Mouse (Mus musculus) right cerebral cortex, postnatal 25 days (tissue): Measurements from ENCODE around the gene Sytl2.
A peak's percentile ranks its signal among the peaks of the same experiment; 100 is the strongest.

Experiments used
- DNase-seq: peaks from one replicate; pipeline ENCODE4 v3.0.0; 2022

Sytl2 gene

DNA sequence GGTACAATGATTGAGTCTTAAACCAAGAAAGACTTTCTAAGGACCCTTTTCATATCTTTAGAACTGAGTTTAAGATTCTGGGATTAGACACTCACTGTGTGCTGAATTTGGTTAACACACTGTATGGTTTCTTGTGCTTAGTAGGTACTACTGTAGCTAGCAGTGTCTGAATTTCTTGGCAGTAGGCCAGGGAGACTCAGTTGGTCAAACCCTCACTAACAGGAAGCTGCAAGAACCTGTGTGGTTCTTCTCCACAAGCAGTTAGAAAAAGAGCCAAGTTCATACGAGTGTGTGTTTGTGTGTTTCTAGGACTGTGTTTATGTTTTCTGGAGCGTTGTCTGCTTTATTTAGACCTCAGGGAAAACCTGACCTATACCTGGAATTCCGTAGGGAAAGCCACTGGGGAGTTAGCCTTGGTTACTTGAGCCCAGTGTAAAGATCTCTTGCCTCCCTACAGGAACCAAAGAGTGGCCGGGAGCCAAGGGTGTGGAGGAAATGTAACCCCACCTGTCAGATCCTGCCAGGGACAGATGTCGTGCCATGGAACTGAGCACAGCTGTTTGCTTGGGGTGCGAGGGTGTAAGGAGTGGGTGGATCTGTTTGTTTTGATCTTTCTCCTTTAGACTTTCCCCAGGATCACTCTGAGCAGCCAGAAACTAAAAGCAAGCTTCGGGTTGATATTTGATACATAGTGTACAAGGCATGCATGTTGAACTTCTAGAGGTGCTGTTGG, 10.3 kb downstream of the Sytl2 start:
- DNase-seq, result no peak

DNA sequence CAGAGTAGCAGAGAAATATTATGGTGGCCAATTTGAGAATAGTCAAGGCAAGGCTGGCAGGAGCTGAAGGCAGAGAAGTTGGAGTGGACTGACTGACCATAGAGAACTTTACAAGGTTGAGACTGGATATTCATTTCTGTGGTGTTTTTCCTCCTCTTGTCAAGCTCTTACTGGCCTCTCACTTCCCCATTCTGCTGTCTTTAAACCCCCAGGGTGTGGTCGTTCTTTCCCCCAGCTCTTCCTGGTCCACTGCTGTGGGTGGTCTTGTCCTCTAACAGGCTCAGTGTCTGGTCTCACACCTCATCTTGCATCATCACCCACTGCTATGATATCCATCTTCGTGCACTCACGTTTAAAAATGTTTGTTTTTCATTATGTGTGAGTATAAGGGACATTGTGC, 11.4 kb downstream of the Sytl2 start:
- DNase-seq, result no peak

DNA sequence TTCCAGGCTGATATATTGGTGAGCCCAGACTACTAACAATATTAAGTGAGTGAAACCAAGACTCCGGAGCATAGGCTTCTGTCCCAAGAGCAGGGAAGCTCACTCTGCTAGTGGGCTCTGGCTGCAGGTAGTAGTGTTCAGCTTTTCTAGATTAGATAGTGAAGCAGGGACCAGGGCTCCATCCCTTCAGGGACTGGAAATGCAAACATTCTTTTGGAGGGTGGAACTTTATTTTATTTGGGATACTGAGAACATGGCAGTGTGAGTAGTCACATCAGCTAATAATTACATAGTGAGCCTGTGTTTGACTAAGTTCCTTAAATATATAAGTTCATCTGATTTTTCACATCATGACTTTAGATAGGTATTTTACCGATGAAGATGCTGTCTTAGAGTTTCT, 14.8 kb downstream of the Sytl2 start:
- DNase-seq, result no peak

DNA sequence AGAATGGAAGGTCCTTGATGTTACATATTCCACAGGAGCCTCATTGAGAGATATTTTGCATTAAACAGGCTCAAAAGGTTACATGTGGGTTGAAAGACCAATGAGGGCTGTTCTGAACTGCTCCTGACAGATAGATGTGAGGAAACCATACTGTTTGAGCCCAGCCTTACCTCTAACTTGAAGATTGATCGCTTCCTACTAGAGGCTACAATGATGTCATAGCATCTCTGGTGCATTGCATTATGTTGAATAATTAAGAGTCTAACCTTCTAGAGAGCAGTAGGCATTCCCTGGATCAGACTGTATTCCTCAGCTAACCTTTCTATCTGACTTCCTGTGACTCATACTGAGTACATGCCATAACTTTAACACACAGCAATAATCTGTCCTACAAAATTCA, 17.4 kb downstream of the Sytl2 start:
- DNase-seq, result no peak

DNA sequence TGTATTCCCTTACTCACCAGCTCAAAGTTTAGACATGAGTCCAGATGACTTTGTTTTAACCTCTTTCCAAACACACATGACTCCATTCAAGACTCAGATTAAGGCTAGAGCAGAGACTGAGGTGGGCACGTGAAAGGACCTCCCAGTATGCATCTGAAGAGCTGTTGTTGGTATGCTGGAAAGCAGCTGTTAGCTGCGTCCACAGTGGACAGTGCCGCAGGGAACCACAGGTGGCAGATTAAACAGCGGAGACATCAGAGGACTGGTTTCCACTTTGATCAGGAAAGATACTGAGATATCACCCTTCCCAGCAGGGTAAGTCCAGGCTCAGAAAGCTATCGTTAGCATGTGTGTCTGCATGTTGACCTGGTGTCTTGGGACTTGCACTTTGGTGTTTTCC, 18.1 kb downstream of the Sytl2 start:
- no peak for DNase-seq

DNA sequence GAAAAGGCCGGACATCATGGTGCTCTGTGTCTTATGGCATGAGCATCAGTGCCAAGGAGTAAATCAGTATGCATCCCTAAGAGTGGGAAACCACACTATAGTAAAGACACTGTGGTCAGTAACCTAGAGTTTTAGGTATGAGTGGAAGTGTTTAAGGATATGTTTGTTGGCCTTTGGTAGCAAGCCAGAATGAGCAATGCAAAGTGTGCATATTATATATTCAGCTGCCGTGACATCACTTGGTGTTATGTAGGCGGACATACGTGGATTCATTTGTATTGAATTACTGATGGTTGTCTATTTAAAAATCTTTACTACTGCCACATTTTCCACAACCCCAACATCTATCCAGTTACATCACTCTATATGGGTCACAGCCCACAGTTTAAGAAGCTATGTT, 23.1 kb downstream of the Sytl2 start:
- no peak for DNase-seq

DNA sequence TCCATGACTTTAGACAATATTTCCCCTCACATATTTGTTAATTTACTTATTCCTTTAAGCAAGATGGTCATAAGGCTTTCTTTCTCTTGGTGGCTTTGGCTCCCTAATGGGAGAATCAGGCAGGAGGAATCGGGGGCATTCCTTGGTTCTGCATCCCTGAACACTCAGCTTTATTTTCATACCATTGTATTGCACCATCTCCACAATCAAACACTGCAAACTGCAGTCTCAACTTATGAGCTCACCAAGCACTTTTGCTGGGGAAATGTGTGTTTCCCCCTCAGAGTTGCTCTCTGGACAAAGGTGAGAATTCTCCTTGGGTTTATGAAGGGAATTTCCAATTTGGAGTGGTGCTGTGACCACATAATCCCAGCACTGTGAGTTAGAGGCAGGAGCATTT, 28.1 kb downstream of the Sytl2 start:
- DNase-seq, result no peak

DNA sequence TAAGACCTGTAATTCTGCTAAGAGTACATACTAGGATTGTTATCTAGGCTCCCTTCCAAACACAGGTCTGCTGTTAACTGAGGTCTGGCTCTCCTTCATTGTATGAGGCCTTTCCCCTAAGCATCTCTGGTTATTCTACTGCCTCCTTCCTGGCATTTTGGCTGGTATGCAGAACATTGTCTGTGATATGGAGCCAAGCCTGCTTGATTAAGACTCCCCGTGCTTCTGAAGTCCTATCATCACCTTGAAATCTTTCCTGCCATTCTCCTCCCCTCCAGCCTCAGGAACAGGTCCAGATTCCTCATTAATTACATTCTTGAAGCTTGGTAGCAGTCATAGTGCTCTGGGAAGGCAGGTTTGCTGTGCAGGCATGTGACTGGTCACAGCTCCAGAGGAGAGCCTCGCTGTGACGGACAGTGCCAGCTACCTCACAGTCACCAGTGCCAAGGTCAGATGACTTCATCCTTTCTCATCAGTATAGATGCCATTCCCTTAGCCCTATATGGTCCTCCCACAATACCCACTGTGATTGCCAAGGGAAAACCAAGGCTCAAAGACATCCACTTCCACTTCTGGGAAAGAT, 30.5 kb downstream of the Sytl2 start:
- no peak for DNase-seq

DNA sequence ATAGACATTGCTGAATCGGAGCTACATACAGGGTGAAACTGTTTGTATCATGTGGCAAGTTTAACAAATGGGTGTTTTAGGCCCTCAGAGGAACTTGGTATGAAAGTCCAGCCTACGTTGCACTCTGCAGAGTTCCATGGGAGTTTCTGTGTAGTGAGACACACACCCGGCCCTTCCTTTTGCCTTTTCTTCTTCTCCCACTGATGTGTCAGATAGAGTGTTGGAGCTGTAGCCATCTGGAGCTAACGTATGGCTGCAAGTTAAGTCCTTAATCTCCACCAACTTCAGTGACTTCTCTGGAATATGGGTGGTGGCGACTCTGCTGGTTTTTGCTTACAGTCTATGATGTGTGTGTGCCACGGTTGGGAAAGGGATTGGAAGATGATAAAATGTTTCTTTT, 32.3 kb downstream of the Sytl2 start:
- DNase-seq, result no peak

DNA sequence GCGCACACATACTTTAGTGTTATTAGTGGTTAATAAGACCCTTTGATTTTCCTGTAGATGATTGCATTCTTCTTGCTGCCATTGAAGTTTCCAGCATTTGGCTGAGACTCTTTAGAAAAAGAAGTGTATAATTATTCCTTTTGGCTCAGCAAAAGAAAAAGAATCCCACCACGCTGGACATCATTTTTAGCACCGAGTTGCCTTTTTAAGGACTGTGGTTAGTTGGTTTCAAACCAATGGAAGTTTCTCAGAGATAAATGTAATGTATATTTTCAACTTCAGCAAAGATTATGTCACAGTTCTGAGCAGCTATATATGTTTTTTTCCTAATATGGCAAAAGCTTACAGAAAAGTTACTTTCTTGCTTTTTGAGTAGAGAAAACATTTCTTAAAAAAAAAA, 32.8 kb downstream of the Sytl2 start:
- no peak for DNase-seq

DNA sequence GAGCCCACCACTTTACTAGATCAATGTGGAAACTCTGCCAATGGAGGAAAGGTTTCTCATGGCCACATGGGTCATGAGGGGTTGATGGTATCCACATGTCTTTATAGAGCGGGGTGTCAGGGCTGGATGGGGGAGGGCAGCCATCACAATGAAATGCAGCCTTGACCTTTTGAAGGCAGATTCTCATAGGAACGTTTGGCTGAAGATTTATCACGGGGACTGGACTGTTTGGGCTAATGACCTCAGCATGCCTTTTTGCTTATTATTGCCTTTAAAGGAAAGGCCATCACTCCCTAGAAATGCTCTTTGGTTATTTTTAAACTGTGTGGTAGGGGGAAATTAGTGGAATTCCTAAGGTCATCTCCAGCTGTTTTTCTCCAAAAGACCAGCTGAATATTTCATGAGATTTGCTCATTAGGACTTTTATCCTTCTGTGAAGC, 33.7 kb downstream of the Sytl2 start:
- DNase-seq, result no peak

DNA sequence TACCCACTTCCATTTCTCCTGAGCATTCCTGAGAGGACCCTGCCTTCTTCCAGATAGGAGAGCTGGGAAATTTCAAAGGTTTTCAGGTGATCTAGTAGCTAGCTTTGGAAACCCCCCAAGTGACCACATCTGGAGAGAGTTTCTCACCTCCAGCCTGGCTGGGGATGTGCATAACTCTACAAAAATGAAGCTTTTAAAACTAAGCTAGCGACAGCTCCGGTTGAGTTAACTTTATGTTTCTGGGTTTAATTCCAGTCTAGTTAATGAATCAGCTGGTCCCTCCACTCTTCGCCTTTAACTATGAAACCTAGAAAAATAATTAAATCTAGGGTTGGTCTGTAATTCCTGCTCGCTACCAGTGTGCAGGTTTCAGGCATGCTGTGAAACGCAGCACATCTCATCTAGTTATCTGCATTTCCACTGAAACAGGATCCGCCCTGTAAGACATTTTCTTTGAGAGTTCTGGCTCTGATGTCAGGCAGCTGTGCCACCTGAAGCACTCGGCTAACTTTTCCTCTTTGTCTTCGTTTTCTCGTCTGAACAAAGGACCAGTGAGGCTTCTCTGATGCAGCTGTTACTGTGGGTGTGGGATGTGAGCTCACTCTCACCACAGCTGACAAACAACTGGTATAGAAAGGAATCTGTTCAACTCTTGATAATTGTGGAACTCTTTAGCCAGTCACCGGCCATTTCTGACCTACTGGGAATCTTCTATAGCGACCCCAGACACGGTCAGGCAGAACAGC, 39.3 kb downstream of the Sytl2 start:
- no peak for DNase-seq

DNA sequence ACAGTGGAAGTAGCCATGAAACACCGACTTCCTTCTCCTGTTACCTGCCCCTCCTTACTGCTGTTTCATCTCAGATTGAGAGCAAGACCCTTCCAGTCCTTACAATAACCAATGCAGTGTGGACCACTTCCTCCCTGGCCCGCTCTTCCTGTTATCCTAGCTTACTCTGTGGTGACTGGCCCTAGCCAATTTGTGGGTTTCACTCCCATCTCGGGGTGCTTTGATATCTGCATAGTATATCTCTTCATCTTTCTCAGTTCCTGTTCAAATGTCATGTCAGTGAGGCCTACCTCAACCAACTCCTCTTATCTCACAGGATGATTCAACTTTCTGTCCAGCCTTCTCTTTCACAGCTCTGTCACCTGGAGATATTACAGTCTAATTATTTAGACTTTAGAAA, 42.9 kb downstream of the Sytl2 start:
- DNase-seq, result no peak

DNA sequence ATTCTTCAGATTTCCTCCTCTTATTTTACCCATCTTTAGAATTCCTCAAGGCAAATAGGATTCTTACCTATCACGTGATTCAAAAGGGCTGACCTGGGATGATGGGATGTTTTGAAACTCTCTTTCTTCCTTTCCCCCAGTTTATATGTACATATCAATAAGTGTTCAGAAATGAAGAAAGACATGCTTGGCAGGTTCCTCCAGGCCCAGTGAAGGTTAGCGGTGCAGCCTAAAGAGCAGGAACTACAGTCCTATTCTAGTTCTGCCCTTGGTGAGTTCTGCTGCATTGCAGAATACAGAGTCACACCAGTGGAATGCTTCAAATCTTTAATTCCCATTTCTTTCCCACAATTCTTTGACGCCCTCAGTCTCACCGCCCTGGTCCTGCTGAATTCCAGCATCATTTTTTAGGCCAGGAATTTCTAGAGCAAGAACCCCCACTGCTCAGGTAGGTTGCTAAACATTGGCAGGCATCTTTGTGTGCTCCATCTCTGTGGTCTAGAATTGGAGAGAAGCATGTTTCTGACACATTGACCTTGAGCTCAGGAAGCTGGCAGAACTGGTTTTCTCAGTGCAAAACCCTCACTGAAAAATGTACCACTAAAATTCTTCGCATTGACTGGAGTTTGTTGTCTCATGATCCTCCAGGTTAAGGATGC, 45.9 kb downstream of the Sytl2 start:
- DNase-seq, result no peak

DNA sequence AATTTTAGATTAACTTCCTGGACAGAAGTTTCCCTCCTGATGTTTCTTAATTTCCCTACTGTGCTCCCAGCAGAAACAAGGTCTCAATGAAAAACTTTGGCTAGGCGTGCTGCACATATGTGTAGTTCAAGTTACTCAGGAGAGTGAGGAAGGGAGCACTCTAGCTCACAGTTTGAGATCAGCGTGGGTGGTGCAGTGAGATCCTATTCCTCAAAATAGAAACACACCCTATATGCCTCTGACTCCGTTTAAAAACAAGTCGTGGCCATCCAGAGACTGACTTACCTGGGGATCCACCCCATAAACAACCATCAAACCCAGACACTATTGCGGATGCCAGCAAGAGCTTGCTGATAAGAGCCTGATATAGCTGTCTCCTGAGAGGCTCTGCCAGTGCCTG, 47.0 kb downstream of the Sytl2 start:
- peak; percentile 53 for DNase-seq

DNA sequence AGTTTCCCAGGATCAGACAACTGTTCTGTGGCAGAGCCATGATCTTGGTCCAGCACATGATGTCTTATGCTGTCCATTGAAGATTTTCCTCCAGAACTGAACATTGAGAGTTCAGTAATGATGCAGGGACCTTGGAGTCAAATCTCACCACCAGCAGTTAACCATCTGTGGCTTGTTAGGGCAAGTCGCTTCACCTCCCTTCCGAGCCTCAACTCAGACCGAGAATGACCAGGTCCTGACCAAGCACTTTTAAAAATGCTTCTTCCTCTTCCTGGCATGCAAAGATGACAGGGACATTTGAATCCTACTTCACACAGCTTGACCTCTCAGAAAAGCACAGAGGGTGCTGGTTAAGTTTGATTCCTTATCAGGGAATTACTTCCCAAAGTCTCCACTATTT, 50.1 kb downstream of the Sytl2 start:
- no peak for DNase-seq

DNA sequence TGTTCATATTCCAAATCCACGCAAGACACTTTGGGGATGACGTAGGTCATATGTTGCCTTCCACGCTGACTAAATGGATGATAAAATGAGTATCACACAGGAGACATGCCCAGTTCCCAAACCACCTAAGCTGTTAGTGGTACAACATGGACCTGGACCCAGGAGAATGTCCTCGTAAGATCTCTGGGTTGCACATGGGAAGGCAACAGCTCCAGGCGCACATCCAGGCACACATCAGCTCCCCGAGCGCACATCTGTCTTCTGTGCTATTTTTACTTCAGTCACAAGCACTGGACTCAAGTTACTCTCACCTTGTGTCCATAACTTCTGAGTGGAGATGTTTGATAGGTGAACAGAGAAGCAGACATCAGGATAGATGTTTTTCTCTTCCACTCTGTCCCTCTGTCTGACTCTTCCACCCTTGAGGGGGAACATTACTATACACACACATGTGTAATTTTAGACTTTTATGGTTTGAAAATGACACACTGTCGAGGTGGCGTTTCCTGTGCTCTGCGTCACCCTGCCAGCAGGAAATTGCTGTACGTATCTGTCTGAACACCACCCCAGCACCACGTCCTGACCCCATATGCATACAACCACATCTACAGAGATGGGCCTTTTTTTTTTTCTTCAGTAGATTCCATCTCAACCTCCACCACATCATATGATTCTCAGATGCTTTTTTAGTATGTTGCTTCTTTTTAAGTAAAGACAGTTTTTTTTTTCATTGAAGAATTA, 51.6 kb downstream of the Sytl2 start:
- no peak for DNase-seq

DNA sequence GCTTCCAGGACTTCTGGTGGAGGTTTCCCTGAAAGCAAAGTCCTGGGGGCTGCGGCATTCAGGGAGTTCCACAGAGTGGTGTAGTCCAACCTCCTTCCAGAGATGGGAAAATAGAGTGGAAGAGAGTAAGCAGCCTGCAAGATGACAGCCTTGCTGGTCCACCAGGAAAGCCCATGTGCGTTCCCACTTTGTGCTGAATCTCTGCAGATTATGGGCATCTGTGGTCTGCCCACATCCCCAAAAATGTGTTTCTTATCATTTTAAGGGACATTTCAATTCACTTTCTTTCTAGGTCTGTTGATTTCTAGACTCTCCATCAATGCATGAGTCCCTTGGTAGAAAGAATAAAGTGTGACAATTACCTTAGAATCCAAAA, 52.2 kb downstream of the Sytl2 start:
- no peak for DNase-seq

DNA sequence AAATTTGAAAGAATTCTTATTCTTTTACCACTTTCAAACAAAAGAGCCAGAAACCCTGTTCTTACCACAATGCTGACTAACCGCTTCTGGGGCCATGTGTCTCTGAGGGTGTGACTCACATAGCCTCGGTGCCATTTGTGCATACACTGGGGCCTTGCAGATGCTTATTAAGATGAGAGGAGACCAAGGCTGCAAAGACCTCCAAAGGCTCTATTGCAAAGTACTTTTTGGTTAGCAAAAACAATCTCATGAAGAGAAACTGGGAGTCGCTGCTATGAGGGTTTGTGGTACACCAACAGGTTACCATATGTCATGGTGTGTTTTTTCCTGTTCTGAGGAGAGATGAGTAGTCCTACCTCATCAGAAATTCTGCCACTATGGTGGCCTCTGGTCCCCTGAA, 53.4 kb downstream of the Sytl2 start:
- no peak for DNase-seq

DNA sequence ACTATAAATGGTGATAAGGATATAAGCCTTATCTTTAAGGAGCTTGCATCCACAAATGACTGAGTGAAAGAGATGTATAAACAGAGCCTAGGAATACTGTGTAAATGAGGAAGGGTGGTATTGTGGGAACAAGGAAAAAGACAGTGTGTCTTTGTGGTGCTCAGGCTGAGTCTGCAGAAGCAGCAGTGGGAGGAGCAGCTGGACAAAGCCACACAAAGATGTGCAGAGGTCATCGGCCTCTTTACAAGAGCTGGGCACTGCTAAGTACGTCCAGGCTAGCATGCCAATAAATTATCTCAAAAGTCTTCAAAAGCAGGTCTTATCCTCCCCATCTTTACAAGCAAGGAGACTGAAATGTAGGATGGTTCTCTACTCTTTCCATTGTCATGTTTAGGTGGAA, 53.9 kb downstream of the Sytl2 start:
- no peak for DNase-seq

DNA sequence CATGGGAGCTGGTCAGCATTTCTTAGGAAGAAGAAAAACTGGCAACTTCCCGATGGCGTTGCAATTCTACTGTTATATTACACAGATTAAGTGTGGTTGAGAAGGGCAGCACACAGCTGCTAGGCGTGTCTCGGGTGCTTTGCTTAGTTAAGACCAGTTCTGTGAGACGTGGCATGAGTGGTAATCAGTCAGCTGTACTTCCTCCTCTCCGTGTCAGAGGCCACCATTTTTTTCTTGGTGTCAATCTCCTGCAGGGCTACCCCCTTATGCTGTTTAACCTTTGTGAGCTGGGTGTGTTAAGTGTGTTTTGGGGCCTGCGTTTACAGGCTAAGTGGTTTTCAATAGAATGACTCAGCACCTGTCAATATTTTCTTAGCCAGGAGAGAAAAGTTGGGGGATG, 60.7 kb downstream of the Sytl2 start:
- DNase-seq, result no peak

DNA sequence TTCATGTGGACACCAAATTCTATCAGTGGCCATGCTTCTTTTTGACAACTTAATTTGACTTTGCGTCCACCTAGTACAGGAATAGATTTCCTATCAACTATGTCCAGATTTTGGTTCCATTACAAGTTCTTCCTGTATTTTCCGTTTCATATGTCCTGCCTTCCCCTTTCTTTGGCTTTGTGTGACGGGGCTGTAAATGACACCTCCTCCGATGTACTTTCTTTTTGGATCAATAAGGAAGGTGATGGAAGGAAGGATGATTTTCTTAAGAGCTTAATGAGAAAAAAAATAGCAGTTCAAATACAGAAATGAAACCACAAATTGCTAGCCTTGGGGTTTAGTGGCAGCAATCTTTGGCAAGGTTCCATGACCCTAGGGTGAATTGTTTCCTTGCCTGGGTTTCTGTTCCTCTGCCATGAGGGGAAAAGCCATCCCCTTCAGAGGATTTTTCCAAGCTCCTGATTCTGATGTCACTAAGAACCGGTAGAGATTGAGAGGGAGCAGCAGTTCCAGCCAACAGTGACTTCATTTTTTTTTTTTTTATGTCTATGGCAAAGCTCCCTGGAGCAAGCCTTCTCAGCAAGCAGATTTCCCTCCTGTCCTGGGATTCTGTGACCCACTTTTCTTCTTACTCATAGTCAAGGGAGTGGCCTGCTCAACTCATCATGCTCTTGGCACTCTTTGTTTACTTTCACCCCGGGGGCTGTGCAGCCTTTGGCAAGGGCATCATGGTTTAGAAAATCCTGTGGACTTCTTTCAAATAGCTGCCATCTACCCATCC, 68.2 kb downstream of the Sytl2 start:
- DNase-seq, result no peak
